Mouse (Mus musculus): Measurements from ENCODE around the gene Fpr3.
"Not testable (repeated sequence)": the region's sequence is repeated elsewhere in the genome, so short reads cannot be mapped to it uniquely, and the experiment has no call there.

Fpr3 gene

GRCm38 (mm10) chr17:17887774-17888248, at the start of gene Fpr3, which contains the start of gene Fpr2:
TSS of gene Fpr3 (plus strand) at chr17:17887852.
TSS of gene Fpr2 (plus strand) at chr17:17887824.
- no peak for DNase-seq (ENCODE audit: low read depth, low spot score)
- Histone ChIP-seq H3K27me3 (ENCODE audit: control insufficient read depth, insufficient read depth, low read length, poor library complexity, severe bottlenecking) (no peaks in the 10 kb centered on the region), H3K36me3 (ENCODE audit: control insufficient read depth, insufficient read depth, low read length, poor library complexity, severe bottlenecking) (no peaks in the 10 kb centered on the region)

- H3K36me3 ChIP-seq (ENCODE audit: control insufficient read depth, insufficient read depth, low read length, poor library complexity, severe bottlenecking), result no peaks in the 10 kb centered on the region
- H3K27me3 ChIP-seq (ENCODE audit: control insufficient read depth, insufficient read depth, low read length, poor library complexity, severe bottlenecking), result no peaks in the 10 kb centered on the region
- peak; percentile 92 for DNase-seq (ENCODE audit: low read depth, low spot score)
Measured at GRCm38 (mm10) chr17:17837919-17838701, 49.5 kb upstream of the Fpr3 start.

DNA sequence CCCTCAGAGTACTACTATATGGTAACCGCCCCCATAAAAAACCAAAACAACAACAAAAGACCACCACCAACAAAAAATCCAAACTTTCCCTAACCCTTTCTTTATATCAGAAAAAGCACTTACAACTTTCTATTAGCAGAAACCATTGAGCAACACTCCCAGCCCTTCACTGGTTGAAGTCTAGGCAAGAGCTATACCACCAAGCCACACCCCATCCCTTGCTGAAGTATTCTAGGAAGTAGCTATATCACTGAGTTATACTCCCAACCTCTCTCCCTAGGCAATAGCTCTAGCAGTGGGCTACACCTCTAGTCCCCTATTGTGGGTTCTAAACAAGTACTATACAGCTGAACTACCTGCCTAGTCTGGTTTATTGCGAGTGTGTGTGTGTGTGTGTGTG, 48.4 kb upstream of the Fpr3 start:
- H3K27me3 ChIP-seq (ENCODE audit: control insufficient read depth, insufficient read depth, low read length, poor library complexity, severe bottlenecking), result no peaks in the 10 kb centered on the region
- no peaks in the 10 kb centered on the region for H3K36me3 ChIP-seq (ENCODE audit: control insufficient read depth, insufficient read depth, low read length, poor library complexity, severe bottlenecking)

GRCm38 (mm10) chr17:17840796-17841195, 46.9 kb upstream of the Fpr3 start:
- H3K36me3 ChIP-seq (ENCODE audit: control insufficient read depth, insufficient read depth, low read length, poor library complexity, severe bottlenecking), result no peaks in the 10 kb centered on the region
- DNase-seq (ENCODE audit: low read depth, low spot score), result no peak
- H3K27me3 ChIP-seq (ENCODE audit: control insufficient read depth, insufficient read depth, low read length, poor library complexity, severe bottlenecking), result no peaks in the 10 kb centered on the region

More for the DNA sequence above, 48.4 kb upstream of the Fpr3 start:
- no peak for DNase-seq (ENCODE audit: low read depth, low spot score)

- no peak for DNase-seq (ENCODE audit: low read depth, low spot score)
- no peaks in the 10 kb centered on the region for H3K36me3 ChIP-seq (ENCODE audit: control insufficient read depth, insufficient read depth, low read length, poor library complexity, severe bottlenecking)
- H3K27me3 ChIP-seq (ENCODE audit: control insufficient read depth, insufficient read depth, low read length, poor library complexity, severe bottlenecking), result no peaks in the 10 kb centered on the region
Measured at GRCm38 (mm10) chr17:17843534-17844261, 44.0 kb upstream of the Fpr3 start.

GRCm38 (mm10) chr17:17844606-17845005, 43.0 kb upstream of the Fpr3 start:
- not testable (repeated sequence) for H3K27me3 ChIP-seq (ENCODE audit: control insufficient read depth, insufficient read depth, low read length, poor library complexity, severe bottlenecking); DNase-seq (ENCODE audit: low read depth, low spot score); H3K36me3 ChIP-seq (ENCODE audit: control insufficient read depth, insufficient read depth, low read length, poor library complexity, severe bottlenecking)

- Histone ChIP-seq H3K36me3 (ENCODE audit: control insufficient read depth, insufficient read depth, low read length, poor library complexity, severe bottlenecking) (no peaks in the 10 kb centered on the region), H3K27me3 (ENCODE audit: control insufficient read depth, insufficient read depth, low read length, poor library complexity, severe bottlenecking) (no peaks in the 10 kb centered on the region)
- no peak for DNase-seq (ENCODE audit: low read depth, low spot score)
Measured at GRCm38 (mm10) chr17:17845187-17846027, 42.2 kb upstream of the Fpr3 start.

- no peaks in the 10 kb centered on the region for H3K27me3 ChIP-seq (ENCODE audit: control insufficient read depth, insufficient read depth, low read length, poor library complexity, severe bottlenecking)
- H3K36me3 ChIP-seq (ENCODE audit: control insufficient read depth, insufficient read depth, low read length, poor library complexity, severe bottlenecking), result no peaks in the 10 kb centered on the region
- no peak for DNase-seq (ENCODE audit: low read depth, low spot score)
Measured at GRCm38 (mm10) chr17:17848988-17849387, 38.7 kb upstream of the Fpr3 start.

GRCm38 (mm10) chr17:17849906-17850712, 37.5 kb upstream of the Fpr3 start:
- no peak for DNase-seq (ENCODE audit: low read depth, low spot score)
- Histone ChIP-seq H3K36me3 (ENCODE audit: control insufficient read depth, insufficient read depth, low read length, poor library complexity, severe bottlenecking) (no peaks in the 10 kb centered on the region), H3K27me3 (ENCODE audit: control insufficient read depth, insufficient read depth, low read length, poor library complexity, severe bottlenecking) (no peaks in the 10 kb centered on the region)

DNA sequence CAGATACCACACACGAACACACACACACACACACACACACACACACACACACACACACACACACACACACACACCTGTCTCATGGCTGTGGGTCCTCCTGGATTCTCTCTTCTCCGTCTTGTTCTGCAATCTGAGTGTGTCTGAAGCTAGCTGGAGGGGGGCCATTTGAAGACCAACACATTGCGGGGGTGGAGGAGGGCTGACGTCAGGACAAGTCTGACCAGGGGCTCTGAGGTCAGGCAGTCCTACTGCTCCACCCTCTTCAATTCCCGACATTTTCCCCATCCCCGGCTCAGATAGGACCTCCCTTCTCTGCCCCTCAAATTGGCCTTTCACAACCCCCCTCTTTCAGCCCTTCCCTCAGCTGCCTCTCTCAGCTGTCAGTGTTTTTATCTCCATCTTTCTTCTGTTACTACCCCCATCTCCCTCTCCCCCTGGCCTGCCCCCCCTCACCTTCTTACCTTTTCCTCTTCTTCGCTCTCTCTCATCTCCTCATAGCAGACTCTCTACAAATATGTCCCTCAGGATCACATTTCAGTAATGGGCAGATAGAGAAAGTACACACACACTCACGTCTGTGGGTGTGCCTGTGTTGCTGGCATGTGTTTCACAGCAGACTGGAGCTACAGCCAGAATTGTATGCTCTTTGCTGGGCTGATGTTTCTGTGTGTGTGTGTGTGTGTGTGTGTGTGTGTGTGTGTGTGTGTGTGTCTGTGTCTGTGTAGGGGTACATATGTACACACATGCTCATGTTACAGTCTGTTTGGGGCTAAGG, 32.4 kb upstream of the Fpr3 start, which contains the start of gene Has1:
Has1 (minus strand) TSS at position 142 of the 775 bp plus-strand sequence.
- DNase-seq (ENCODE audit: low read depth, low spot score), result no peak
- no peaks in the 10 kb centered on the region for H3K36me3 ChIP-seq (ENCODE audit: control insufficient read depth, insufficient read depth, low read length, poor library complexity, severe bottlenecking)
- H3K27me3 ChIP-seq (ENCODE audit: control insufficient read depth, insufficient read depth, low read length, poor library complexity, severe bottlenecking), result no peaks in the 10 kb centered on the region

DNA sequence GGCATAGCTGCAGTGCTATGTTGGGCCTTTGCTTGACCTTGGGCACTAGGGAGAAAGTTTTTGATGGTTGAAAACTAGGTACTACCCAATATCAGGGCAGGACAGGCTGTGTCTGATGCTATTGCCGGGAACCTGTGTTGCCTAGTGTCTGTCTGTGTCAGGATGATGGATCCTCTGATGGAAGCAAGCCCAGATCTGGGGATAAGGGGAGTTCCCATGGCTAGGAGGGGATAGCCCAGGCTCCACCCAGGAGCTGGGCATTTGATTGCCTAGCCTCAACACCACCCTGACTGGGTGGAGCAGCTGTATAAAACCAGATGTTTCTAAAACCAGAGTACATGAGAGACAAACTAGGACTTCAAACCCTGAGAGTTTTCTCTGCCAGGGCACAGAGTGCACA, 31.0 kb upstream of the Fpr3 start:
- no peak for DNase-seq (ENCODE audit: low read depth, low spot score)
- H3K27me3 ChIP-seq (ENCODE audit: control insufficient read depth, insufficient read depth, low read length, poor library complexity, severe bottlenecking), result no peaks in the 10 kb centered on the region
- H3K36me3 ChIP-seq (ENCODE audit: control insufficient read depth, insufficient read depth, low read length, poor library complexity, severe bottlenecking), result no peaks in the 10 kb centered on the region

- no peaks in the 10 kb centered on the region for H3K27me3 ChIP-seq (ENCODE audit: control insufficient read depth, insufficient read depth, low read length, poor library complexity, severe bottlenecking)
- DNase-seq (ENCODE audit: low read depth, low spot score), result no peak
- H3K36me3 ChIP-seq (ENCODE audit: control insufficient read depth, insufficient read depth, low read length, poor library complexity, severe bottlenecking), result no peaks in the 10 kb centered on the region
Measured at GRCm38 (mm10) chr17:17857446-17857845, 30.2 kb upstream of the Fpr3 start.

DNA sequence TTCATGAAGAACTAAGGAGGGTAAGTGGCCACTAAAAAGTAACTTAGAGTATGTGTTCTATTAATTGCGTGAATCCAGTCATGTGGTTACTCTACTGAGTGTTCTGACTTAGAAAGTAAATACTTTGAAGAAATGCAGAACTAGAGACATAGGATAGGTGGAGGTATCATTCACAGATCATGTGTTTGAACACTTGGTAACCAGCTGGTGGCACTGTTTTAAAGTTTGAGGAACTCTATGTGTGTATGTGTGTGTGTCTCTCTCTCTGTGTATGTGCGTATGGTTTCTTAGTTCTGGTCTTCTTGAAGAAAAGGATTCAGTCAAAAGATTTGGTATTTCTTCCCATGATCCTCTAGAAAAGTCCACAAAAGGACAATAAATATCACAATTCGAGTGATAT, 27.5 kb upstream of the Fpr3 start:
- DNase-seq (ENCODE audit: low read depth, low spot score), result peak; percentile 11
- H3K36me3 ChIP-seq (ENCODE audit: control insufficient read depth, insufficient read depth, low read length, poor library complexity, severe bottlenecking), result no peaks in the 10 kb centered on the region
- H3K27me3 ChIP-seq (ENCODE audit: control insufficient read depth, insufficient read depth, low read length, poor library complexity, severe bottlenecking), result no peaks in the 10 kb centered on the region

Measured in splenic B cell, adult 2 months (primary cell).